Mouse (Mus musculus): ENCODE results near the gene Gm45711. TPM values are rescaled to one million over a fixed set of nuclear protein-coding genes. Genes with fewer than 3 reads are reported as not detected.
A peak's percentile ranks its signal among the peaks of the same experiment; 100 is the strongest.
"Not testable (repeated sequence)": the region's sequence is repeated elsewhere in the genome, so short reads cannot be mapped to it uniquely, and the experiment has no call there.

The Gm45711 gene
- polyA plus RNA-seq, 1 experiment from 2014 or later, result not detected

GRCm38 (mm10) chr8:104302536-104302935 lies 7.3 kb downstream of the Gm45711 start:
- H3K9me3 ChIP-seq; H3K36me3 ChIP-seq; H3K4me3 ChIP-seq; H3K4me1 ChIP-seq; H3K27ac ChIP-seq; H3K27me3 ChIP-seq (ENCODE audit: insufficient read depth, poor library complexity, severe bottlenecking): not testable (repeated sequence)
- peak; percentile 25 for DNase-seq (ENCODE audit: low spot score)
- 84% methylated on average over 4 of the region's 4 CpGs for WGBS

DNA sequence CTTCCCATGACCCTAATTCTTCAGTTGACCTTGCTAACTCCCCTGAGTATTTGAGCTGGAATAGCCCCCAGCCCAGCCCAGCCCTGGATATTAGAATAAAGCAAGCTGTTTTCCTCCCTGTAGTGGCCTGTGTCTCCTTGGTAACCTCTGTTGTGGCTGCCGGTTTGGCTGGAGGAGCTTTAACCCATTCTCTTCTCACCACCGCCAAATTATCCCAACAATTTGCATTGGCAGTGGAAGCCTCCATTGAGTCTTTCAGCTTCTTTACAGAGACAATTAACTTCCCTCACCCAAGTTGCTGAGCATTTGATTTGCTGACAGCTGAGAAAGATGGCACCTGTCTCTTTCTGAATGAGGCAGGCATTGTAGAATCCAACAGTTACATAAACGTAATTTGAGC lies 8.3 kb downstream of the Gm45711 start:
- H3K9me3 ChIP-seq; H3K4me1 ChIP-seq; H3K36me3 ChIP-seq; H3K27ac ChIP-seq; H3K27me3 ChIP-seq (ENCODE audit: insufficient read depth, poor library complexity, severe bottlenecking); DNase-seq (ENCODE audit: low spot score); H3K4me3 ChIP-seq: not testable (repeated sequence)
- WGBS, result 24% methylated on average over 3 of the region's 3 CpGs

- 79% methylated on average over 1 of the region's 1 CpGs for WGBS
- no peaks in the 10 kb centered on the region for H3K4me1 ChIP-seq
- H3K9me3 ChIP-seq, result no peaks in the 10 kb centered on the region
- no peaks in the 10 kb centered on the region for H3K27me3 ChIP-seq (ENCODE audit: insufficient read depth, poor library complexity, severe bottlenecking)
- no peak overlapping the region for H3K4me3 ChIP-seq
- no peaks in the 10 kb centered on the region for H3K36me3 ChIP-seq
- no peak for DNase-seq (ENCODE audit: low spot score)
- H3K27ac ChIP-seq, result no peak overlapping the region
Observed at GRCm38 (mm10) chr8:104294396-104294795, 15.5 kb downstream of the Gm45711 start.

DNA sequence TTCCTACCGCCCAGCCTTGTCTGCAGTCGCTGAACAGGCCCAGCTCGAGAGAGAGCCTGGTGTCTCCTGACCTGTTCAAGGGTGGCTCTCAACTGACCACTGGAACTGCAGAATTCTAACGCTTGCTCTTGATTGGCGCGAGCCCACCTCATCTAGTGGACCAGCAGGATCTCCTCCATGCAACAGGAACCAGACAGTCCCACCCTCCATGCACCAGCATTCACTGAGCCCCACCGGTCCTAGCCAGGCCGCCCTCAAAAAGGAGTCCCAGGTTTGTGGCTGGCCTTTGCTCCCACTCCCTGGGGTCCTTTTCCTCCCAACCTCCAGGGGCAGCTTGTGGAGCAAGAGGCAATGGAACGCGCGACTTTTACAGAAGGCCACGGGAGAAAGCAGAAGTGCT lies 16.8 kb downstream of the Gm45711 start, which contains the start of gene Cmtm2a:
Gene Cmtm2a, minus strand, starts transcription at position 101 of the 400 bp plus-strand sequence.
- 81% methylated on average over 12 of the region's 12 CpGs for WGBS
- not testable (repeated sequence) for H3K27me3 ChIP-seq (ENCODE audit: insufficient read depth, poor library complexity, severe bottlenecking); H3K27ac ChIP-seq; DNase-seq (ENCODE audit: low spot score); H3K36me3 ChIP-seq; H3K9me3 ChIP-seq; H3K4me3 ChIP-seq; H3K4me1 ChIP-seq

GRCm38 (mm10) chr8:104268937-104269440 lies 40.9 kb downstream of the Gm45711 start:
- Histone ChIP-seq H3K4me1 (no peaks in the 10 kb centered on the region), H3K27ac (no peak overlapping the region), H3K9me3 (no peaks in the 10 kb centered on the region), H3K27me3 (ENCODE audit: insufficient read depth, poor library complexity, severe bottlenecking) (no peaks in the 10 kb centered on the region), H3K36me3 (peaks cover 9% of the 10 kb centered on the region), H3K4me3 (no peak overlapping the region)
- 80% methylated on average over 6 of the region's 6 CpGs for WGBS
- DNase-seq (ENCODE audit: low spot score), result peak; percentile 63

- H3K27ac ChIP-seq, result no peak overlapping the region
- H3K4me3 ChIP-seq, result no peak overlapping the region
Observed at GRCm38 (mm10) chr8:104268368-104268767, 41.5 kb downstream of the Gm45711 start.

GRCm38 (mm10) chr8:104264271-104264935 lies 45.5 kb downstream of the Gm45711 start:
- H3K27me3 ChIP-seq (ENCODE audit: insufficient read depth, poor library complexity, severe bottlenecking); H3K4me3 ChIP-seq; H3K27ac ChIP-seq; H3K4me1 ChIP-seq; H3K9me3 ChIP-seq: not testable (repeated sequence)
- H3K36me3 ChIP-seq, result peaks cover 22% of the 10 kb centered on the region
- peak; percentile 39 for DNase-seq (ENCODE audit: low spot score)
- 95% methylated on average over 22 of the region's 22 CpGs for WGBS

More at GRCm38 (mm10) chr8:104268368-104268767, 41.5 kb downstream of the Gm45711 start:
- H3K4me1 ChIP-seq, result no peaks in the 10 kb centered on the region
- H3K9me3 ChIP-seq, result 0 out of 2 replicates have a peak, but pooled peaks cover 4% of the 10 kb centered on the region
- peaks cover 15% of the 10 kb centered on the region for H3K36me3 ChIP-seq
- no peaks in the 10 kb centered on the region for H3K27me3 ChIP-seq (ENCODE audit: insufficient read depth, poor library complexity, severe bottlenecking)
- DNase-seq (ENCODE audit: low spot score), result peak; percentile 48

GRCm38 (mm10) chr8:104261802-104262201 lies 48.1 kb downstream of the Gm45711 start:
- H3K27ac ChIP-seq; H3K27me3 ChIP-seq (ENCODE audit: insufficient read depth, poor library complexity, severe bottlenecking); DNase-seq (ENCODE audit: low spot score); H3K4me3 ChIP-seq; H3K9me3 ChIP-seq; H3K4me1 ChIP-seq: not testable (repeated sequence)
- WGBS, result 96% methylated on average over 5 of the region's 5 CpGs
- H3K36me3 ChIP-seq, result peaks cover 44% of the 10 kb centered on the region

DNA sequence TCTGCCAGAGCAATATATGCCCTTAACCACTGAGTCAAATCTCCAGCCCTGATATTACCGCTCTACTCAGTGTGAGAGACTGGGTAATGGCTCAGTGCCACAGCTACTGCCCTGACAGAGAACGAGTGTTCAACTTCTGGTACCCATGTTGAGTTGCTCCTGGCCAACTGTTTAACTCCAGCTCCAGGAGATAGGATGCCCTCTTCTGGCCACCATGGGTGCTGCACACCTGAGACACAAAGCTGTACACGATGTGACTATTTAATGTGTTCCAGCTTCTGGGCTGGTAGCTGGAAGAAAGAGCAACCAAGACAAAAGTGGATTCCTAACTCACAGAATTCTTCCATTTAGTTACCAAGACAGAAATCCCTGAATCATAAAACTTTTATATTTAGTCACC lies 56.9 kb downstream of the Gm45711 start:
- no peak overlapping the region for H3K4me3 ChIP-seq
- H3K27me3 ChIP-seq (ENCODE audit: insufficient read depth, poor library complexity, severe bottlenecking), result no peaks in the 10 kb centered on the region
- H3K4me1 ChIP-seq, result peaks cover 10% of the 10 kb centered on the region
- peak; percentile 74 for DNase-seq (ENCODE audit: low spot score)
- 88% methylated on average over 3 of the region's 3 CpGs for WGBS
- H3K9me3 ChIP-seq, result no peaks in the 10 kb centered on the region
- H3K27ac ChIP-seq, result no peak overlapping the region
- peaks cover 8% of the 10 kb centered on the region for H3K36me3 ChIP-seq

- Histone ChIP-seq H3K9me3 (no peaks in the 10 kb centered on the region), H3K27me3 (ENCODE audit: insufficient read depth, poor library complexity, severe bottlenecking) (no peaks in the 10 kb centered on the region), H3K36me3 (no peaks in the 10 kb centered on the region), H3K4me1 (peaks cover 23% of the 10 kb centered on the region), H3K27ac (peak overlapping the region; percentile 90), H3K4me3 (peak overlapping the region; percentile 79)
- DNase-seq (ENCODE audit: low spot score), result no peak
- under 1% methylated on average over 7 of the region's 7 CpGs for WGBS
Observed at GRCm38 (mm10) chr8:104251461-104251860, 58.4 kb downstream of the Gm45711 start.

DNA sequence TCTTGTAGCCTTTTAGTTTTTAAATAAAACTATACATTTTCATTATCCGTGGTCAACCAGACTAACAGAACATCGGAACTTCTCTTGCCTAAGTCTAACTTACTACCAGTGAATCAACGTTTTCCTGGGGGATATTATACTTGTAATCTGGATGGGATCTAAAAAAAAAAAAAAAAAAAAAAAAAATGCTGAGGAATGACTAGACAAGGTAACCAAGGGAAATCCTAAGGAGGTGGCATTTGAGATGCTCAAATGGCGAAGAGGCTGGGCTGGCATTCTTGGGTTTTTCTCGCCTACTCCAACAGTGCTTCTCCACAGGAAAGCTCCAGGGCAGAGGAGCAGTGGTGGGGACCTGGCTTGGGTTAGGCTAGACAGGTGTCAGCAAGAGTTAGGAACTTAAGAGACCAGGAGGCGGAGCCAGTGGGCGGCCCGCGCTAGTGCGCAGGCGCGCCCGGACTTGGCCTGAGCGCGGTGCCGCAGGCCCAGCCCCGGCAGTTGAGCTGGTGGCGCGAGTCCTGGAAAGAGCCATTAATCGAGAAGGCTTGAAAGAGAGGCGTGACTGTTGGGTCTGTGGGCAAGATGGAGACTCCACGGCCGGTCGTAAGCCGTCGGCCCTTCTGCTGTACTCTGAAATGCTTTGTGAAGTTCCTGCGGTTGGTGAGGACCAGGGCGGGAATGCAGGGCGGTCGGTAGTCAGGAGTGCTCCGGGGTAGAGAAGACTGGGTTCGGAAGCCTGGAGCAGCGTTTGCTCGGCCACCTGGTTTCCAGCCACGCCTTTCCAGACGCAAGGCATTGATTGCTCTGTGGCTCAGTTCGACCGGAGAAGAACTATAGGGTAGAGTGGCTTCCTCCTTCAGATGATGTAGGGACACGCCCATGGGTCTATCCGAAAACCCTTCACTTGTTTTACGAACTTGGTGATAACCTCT lies 59.2 kb downstream of the Gm45711 start, which contains the start of gene Cklf:
Gene Cklf, plus strand, starts transcription at position 423 of the 929 bp plus-strand sequence.
- DNase-seq (ENCODE audit: low spot score), result peak; percentile 94
- H3K4me3 ChIP-seq, result peak within 1 kb of the TSS; percentile 79
- H3K4me1 ChIP-seq, result peaks cover 23% of the 10 kb centered on the region
- H3K27ac ChIP-seq, result peak within 1 kb of the TSS; percentile 90
- H3K27me3 ChIP-seq (ENCODE audit: insufficient read depth, poor library complexity, severe bottlenecking), result no peaks in the 10 kb centered on the region
- no peaks in the 10 kb centered on the region for H3K36me3 ChIP-seq
- H3K9me3 ChIP-seq, result no peaks in the 10 kb centered on the region
- 4% methylated on average over 41 of the region's 41 CpGs for WGBS

- no peaks in the 10 kb centered on the region for H3K27me3 ChIP-seq (ENCODE audit: insufficient read depth, poor library complexity, severe bottlenecking)
- peaks cover 23% of the 10 kb centered on the region for H3K4me1 ChIP-seq
- WGBS, result 81% methylated on average over 7 of the region's 7 CpGs
- H3K9me3 ChIP-seq, result no peaks in the 10 kb centered on the region
- H3K27ac ChIP-seq, result no peak overlapping the region
- no peak overlapping the region for H3K4me3 ChIP-seq
- H3K36me3 ChIP-seq, result no peaks in the 10 kb centered on the region; the same call in 1 of the 2 replicates
- DNase-seq (ENCODE audit: low spot score), result no peak
Observed at GRCm38 (mm10) chr8:104249442-104249996, 60.4 kb downstream of the Gm45711 start.
